Mouse (Mus musculus) c-Kit-negative CD71-positive TER-119-positive erythroid progenitor cells, embryonic 14.5 days (primary cell): ENCODE results near the gene Crybg2.

Experiments
- DNase-seq: peaks from one replicate; pipeline ENCODE4 v3.0.0-alpha.2; 2013; ENCODE audit warnings: low read depth, low spot score

Gene Crybg2

DNA sequence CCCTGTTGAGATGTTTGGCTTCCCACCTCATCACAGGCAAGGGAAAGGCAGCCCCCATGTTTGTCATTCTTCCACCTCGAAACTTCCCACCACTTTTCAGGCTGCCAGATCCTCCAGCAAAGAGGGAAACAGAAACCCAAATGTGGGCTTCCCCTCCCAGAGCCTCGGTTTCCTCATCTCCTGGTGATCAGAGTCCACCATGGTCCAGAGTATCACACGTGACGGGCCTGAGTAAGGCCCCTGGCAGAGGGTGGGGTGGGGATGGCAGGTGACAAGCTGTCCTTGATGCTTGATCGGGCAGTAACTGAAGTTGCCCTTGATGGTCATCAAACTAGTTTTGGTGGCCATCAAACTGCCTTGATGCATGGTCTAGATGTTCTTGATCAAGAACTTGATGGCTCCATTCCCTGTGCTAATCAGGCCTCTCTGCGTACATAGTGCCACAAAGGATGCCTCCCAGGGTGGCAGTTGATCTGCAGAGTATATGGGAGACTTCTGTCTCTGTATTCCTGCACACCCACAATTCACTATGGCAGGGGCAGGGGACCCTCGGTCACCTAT, 33.5 kb downstream of the Crybg2 start:
- DNase-seq = no peak

DNA sequence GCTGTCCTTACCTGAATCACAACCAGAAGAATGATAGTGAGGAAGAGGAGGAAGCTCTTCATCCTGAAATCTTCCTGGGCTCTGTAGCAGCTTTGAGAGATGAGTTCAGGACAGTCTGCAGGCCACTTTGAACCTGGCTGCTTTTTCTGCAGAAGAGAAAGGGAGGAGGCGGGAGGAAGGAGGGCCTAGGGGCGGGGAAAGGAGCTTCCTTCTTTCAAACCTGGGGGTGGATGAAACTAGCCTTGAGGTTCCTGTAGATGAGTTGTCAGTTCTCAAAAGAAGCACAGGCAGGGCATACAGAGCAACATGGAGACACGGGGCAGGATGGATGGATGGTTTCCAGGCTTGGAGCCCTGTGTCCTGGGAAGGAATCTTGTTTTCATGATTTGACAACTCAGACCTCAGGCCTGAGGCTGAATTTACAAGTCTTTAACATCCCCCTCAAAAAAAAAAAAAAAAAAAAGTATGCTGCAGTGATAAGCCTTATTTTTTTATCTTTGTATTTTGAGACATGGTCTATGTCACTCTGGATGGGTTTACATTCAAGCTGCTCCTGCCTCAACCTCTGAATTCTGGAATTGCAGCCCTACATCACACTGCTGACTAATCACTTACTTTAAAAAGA, 34.4 kb downstream of the Crybg2 start, which contains the start of gene Cd52:
Gene Cd52 (minus strand): TSS at position 160 of the 625 bp plus-strand sequence.
- no peak for DNase-seq

DNA sequence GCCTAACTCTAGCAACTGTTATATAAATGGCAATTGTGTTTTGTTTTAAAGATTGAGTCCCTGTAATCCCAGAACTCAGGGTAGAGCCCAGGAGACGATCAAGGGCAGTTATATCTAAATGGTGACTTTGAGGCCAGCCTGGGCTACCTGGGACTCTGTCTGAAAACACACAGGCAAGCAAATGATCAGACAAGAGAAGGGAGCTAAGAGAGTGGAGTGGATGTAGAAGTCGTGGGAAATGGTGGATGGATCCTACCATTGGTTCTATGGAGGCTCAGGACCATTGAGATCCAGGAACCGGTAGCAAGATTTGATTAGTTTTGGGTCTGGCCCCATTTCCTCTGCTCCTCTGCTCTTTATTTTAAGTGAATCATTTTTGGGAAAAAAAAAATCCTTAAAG, 35.5 kb downstream of the Crybg2 start:
- DNase-seq = no peak

DNA sequence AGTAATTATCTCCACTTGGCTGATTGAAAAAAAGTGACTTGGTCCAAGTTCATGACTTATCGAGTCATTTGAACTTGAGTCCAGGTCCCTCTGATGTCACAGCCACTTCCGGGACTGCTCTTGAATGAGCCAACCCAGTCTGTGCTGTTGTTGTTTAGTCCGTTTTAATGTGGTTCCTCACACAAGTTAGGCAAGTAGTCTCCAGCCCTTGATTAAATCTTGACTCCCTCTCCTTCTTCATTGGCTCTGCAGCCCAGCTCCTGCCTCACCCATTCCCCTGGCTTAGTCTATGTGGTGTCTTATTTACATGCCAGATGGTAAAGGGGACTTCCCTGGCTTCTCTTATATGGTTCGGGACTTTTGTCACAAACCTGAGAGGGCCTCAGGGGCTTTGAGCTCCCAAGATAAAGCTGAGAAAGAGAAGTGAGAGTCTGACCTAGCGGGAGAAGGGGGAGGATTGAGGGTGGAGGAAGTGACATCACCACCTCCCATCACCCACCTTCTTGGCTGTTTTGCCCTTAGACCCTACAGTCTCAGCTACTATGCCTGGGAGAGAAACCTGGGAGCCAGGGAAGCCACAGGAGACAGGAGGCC, 36.5 kb downstream of the Crybg2 start:
- no peak for DNase-seq

DNA sequence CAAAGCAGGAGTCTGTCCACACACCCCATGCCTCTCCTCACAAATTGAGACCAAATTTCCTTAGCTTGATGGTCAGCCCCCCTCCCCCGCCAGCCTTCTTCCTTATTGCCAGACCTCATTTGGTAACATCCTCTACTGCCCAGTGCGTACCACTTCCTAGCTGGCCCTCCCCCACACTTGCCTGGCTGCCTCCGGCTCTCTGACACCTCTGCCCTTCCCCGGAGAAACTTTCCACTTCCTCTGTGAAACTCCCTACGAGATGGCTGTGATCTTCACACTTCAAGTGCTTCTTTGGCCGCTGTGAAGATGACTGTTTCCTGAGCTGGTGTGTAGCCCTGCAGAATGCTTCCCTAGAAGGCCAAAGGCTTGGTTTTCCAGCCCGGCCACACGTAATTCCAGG, 38.0 kb downstream of the Crybg2 start:
- no peak for DNase-seq

DNA sequence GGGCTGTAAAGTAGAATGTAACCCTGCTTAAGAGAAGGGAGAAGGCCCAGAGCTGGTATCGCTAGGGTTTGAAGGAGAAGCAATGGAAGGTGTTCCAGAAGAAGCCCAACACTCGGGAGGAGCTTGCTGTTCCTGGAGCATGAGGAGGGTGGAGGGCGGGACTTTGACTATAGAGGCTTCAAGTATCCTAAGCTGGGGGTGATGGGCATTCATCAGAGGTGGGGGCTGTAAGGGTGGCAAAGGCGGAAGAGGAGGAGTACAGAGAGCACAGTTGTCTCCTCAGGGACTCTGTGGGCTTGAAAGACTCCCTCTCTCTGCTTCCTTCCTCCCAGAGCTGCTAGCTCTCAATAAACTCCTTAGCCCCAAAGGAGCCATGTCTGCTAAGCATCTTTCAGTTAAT, 39.6 kb downstream of the Crybg2 start:
- no peak for DNase-seq

DNA sequence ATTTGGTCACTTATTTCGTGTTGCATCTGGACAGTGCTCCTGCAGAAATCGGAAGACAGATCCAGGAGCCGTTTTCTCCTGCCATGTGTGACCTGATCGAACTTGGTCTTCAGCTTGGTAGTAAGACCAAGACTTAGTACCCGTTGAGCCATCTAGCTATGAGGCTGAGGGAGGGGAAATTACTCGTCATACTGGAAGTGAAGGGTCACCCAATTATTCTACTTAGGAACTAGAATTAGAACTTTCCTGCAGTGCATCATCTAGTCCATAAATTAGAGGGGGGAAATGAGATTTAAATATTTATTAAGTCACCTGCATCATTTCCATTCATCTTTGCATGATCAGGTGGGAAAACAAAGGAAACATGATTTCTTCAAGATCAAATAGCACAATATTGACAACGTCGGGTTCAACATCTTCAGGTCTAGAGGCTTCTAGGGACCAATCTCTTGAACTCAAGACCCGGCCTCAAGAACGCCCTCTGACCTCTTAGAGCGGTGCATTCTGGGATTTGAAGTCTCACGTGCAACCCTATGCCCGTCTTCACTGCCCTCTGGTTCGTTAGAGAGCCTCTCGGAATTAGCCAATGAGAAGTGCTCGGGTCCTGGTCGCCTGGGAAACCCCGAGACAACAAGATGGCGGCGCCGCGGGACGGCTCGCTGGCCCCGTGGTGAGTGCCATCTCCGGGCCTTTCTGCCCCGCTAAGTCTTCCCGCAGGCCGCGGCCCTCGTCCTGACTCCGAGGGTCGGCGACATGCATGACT, 41.5 kb downstream of the Crybg2 start, which contains the start of gene Ubxn11:
Gene Ubxn11 (plus strand): TSS at position 592 of the 763 bp plus-strand sequence.
- peak; percentile 73 for DNase-seq

DNA sequence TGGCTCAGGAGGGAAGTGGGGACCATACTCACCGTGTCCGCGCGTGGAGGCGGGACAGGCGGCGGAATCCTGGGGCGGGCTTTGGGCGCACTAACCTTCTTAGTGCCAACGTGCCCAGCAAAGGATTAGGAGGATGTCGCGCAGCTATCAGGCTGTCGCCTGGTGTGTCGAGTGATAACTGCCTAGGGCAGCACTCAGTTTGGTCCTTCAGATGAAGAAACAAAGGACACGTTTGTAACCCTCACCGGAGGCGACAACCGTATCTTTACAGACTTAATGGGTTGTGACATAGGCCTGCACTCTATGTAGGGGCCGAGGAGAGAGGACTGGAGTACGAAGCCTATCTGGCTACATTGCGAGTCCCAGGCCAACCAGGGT, 42.1 kb downstream of the Crybg2 start:
- no peak for DNase-seq

DNA sequence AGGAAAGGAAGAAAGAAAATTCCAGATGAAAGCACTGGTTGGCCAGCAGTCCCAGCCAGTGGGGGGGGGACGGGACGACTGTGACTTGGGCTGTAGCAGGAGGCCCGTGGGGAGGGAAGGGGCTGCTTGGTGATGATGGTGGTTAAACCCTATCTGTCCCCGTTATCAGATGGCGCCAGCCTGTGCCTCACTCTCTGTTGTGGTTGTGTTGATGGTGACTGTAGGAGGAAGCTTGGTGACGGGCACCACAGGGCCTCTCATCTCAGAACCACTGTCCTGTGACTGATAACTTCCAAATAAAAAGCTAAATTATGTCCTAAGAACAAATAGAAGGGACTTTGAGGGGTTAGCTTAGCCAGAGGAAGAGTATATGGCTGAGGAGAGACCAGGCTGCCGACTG, 45.5 kb downstream of the Crybg2 start:
- DNase-seq = no peak

DNA sequence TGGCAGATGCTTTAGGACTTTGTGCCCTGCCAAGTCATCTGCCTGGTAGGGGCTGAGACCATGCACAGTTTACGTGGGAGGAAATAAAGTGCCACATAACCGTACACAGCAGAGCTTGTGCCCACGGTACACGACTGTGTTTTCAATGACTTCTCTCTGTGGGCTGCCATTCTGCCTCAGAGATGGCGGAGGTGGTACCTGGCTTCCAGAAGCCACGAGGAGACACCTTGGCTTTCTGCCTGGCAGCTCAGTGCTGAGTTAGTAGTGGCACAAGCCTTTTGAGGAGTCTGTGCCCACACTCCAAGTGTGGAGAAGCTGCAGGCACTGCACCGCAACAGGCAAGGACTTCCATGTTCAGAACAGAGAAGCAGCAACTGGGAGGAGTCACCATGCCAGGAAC, 47.1 kb downstream of the Crybg2 start:
- no peak for DNase-seq

DNA sequence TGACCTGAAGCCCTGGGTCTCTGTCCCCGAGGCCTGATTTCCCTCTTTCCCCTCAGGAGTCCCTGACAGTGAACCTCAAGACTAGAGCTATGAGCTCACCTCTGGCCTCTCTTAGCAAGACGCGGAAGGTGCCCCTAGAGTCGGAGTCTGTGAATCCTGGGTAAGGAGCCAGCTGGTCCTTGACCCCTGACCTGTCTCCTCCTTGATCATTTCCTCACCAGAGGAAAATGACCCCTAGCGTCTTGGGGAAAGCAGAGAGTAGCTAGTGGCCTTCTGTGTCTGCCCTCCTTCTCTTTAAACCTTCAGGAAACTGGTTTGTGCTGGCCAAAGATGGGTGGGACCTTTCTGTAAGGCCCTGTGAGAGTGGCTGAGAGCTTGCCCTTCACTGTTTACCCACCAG, 47.6 kb downstream of the Crybg2 start:
- no peak for DNase-seq

DNA sequence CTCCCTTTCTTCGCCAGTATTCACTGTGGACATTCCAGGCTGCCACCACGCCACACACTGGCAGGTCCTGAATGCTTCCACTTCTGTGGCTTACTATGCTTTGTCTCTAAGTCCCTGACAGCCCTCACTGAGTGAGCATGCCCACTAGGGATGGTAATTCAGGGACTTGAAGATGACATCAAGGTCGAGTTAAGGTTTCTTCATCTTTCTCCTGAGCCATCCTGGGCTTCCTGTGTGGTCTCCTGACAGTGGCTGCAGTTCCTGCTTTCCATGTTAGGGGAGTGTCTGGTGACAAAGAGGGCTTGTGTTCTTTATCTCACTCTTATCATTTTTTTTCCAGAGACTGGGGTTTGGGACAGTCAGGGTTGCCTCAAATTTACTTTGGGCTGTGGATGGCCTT, 50.0 kb downstream of the Crybg2 start:
- DNase-seq = no peak

DNA sequence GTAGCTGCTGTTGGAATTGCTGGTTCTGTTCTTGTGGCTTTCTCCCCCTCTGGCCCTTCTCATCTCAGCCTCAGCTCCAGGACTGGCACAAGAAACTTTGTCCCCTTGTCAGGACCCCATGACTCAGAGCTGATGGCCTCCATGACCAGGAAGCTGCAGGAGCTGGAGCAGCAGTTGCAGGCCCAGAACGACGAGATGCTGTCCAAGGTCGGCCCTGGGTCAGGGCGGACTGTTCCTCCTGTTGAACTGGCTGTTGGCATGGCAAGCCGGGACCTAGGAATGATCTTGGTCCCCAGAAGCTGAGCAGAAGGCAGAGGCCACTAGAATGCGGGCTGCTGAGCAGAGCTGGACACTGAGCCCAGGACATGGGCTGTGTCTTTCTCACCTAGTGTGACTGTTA, 51.8 kb downstream of the Crybg2 start:
- no peak for DNase-seq

DNA sequence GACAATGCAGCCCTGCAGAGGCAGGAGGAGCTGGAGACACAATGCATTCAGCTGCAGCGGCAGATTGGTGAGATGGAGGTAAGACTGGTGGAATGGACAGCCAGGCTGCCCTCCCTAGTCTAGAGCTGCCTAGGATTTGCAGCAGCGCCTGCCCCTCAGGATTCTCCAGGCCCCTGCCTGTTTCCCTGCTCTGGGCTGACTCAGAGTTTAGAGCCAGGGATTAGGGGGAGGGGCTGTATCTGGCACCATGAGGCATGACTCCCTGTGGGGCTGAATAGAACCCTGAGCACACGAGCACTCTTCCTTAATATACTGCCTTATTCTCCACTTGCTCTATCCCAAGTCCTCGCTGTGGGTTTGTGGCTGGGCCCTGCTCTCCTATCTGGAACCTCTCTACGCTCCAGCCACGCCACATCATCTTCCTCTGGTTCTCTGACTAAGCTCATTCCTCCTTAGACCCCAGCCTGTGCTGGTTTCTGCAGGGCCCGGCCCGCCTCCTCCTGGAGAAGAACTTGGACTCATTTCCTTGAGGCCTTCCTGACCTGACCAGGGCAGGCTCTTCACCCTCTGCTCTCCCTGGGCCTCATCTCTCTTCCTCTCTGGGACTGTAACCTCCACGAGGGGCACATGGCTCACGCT, 52.9 kb downstream of the Crybg2 start:
- no peak for DNase-seq

DNA sequence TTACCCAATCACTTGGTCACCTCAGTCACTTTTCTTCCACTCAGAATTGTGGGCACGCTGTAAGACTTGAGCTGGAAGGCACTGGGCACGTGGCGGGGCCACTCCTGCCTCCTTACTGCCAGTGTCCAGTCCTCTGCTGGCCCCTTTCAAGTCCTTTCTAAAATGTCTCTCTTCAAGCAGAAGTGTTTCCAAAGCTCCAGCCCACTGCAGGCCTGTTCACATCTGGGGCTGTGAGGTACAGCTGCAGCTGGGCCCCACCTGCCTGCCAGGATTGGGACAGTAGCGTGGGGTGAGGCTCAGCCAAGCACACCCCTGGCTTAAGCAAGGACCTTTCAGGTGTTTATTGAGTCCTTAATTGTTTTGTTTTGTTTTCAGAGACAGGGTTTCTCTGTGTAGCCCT, 53.4 kb downstream of the Crybg2 start:
- DNase-seq = no peak

DNA sequence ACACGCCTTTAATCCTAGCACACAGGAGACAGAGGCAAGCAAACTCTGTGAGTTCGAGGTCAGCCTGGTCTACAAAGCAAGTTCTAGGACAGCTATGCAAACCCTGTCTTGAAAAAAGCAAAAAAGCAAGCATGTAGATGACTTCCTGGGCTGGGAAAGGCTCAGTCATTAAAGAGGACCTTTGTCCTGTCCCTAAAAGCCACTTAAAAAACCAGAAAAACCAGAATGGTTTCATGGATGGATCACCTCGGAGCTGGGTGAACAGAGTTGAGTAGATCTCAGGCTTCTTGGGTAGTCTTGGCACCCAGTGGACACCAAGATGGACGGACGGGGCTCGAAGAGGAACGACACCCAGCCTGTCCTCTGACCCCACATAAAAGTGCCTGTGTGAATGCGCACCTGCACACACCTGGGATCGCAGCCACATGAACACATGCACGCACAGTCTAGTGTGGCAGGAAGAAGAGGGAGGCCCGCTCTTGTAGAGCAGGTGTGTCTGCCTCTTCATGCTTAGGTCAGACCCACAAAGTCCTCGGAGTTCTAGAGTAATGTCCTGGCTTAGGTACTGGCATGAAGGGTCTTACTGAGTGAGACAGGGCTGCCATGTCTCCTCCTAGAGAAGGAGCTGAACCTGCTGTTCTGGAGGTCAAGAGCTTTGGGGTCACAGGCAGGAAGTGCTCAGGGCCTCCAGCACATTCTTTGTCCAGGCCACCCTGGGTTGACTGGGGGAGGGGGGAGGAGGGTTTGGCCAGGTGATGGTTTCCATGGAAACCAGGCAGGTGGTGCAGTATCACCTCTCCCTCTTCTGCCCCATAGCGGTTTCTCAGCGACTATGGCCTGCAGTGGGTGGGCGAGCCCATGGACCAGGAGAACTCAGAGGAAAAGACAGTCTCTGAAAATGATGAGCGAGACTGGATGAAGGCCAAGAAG, 54.9 kb downstream of the Crybg2 start:
- DNase-seq = no peak

DNA sequence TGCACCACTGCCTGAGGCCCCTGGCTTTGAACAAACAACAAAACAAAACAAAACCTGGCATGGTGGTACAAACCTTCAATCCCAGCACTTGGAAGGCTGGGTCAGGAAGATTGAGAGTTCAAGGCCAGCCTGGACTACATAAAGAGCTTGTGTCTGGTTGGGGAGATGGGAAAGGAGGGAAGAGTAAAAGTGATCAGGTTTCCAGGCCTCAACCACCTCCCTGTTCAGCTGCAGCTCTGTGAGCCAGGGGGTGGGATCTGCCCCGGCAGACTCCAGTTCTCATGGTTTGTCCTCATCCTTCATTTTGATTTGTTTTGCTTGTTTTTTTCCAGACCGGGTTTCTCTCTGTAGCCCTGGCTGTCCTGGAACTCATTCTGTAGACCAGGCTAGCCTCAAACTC, 55.9 kb downstream of the Crybg2 start:
- no peak for DNase-seq

DNA sequence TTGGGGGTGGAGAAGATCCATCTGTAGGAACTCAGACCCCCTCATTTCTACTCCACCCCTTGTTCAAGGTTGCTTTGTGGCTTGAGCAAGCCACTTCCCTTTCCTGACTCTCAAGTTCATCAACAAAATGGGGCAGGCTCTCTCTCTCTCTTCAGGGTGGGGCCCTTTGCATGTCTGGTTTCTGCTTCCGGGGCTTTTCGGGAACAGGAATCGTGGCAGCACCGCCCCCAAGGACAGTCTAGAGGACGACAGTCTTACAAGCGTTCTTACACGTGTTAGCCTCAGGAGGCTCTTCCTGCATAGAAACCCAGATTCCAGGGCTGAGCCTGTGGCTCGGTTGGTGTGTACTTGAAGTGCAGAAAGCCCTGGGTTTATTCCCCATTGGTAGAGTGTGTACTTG, 56.4 kb downstream of the Crybg2 start:
- DNase-seq = no peak

DNA sequence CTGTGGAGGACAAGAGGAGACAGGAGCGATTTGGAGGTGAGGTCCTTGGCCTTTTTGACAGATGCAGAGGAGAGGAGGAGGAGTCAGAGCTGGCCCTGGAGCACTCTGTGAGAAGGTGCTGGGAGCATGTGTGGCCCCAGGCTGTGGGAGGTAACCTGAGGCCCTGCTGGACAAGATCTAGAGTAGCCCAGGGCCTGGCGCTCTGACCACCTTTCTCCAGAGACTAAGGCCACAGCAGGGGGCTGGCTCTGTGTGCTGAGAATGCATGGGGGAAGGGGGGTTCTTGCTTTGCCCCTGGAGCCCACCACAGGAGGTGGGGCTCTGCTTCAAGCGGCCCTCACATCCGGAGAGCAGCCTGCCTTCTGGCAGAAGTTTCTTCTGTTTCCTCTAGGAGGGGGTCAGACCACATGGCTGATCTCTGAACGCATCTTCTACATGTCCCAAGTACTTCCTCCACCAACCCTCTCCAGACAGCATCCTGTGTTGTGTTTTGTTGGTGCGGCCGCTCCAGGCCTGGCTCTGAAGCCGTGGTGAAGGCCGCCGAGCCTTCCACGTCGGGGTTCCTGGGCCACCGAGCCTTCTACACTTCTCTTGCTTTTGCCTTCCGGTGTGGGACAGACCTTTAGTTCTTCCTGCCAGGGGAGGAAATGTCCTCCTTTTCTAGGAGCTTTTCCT, 57.6 kb downstream of the Crybg2 start:
- DNase-seq = no peak

DNA sequence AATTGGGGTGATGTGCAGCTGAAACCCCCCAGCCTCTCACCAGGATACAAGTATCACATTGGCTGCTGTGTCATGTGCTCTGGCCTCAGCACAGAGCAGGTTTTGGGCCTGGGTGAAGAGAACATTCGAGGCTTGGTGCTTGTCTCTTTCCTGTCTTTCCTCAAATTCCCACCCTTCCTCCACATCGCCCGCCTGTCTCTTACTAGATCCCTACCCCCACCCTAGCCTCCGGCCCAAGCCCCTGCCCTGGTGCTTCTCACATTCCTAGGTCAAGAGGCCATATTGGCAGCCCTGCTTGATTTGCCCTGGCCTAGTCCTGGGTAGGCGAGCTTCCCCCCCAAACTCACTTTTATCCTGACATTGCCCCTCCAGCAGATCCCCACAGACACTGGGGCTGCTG, 58.4 kb downstream of the Crybg2 start:
- DNase-seq = no peak

DNA sequence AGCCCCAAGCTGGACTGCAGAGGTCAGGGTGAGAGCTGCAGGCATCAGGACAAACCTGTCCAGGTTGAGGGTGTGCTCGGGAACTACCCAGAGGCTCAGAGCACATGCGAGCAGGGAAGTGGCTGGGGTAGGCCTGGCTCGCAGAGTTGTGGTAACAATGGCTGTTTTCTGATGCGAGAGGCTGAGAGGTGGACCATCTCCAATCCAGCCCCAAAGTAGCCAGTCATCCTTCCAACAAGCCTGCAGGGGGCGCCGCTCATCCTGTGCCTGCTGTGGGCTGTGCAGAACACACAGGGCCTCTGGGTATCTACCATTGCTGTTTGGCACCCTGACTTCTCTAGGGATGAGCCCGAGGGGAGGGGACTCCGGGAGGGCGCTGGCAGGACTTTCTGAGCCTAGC, 59.0 kb downstream of the Crybg2 start:
- DNase-seq = no peak
